Mouse (Mus musculus): ENCODE results near the gene Setmar. TPM values are rescaled to one million over a fixed set of nuclear protein-coding genes. Genes with fewer than 3 reads are reported as not detected.
"Not testable (repeated sequence)": the region's sequence is repeated elsewhere in the genome, so short reads cannot be mapped to it uniquely, and the experiment has no call there.

Setmar gene
- polyA plus RNA-seq (2015; fragmentation: Nextera tagmentation; extraction: Ambion mirVana), result 7.5 and 8.0 TPM in 2 replicates

- Histone ChIP-seq H3K9me3 (no peaks in the 10 kb centered on the region), H3K27me3 (no peaks in the 10 kb centered on the region), H3K4me3 (peak within 1 kb of the TSS; percentile 59), H3K4me2 (peak within 1 kb of the TSS; percentile 73), H3K4me1 (no peaks in the 10 kb centered on the region), H3K36me3 (no peaks in the 10 kb centered on the region), H3K27ac (peak within 1 kb of the TSS; percentile 91), H3K9ac (peak within 1 kb of the TSS; percentile 65)
- under 1% methylated on average over 24 of the region's 24 CpGs for WGBS
- peak; percentile 98 for ATAC-seq (ENCODE audit: borderline replicate concordance, extremely low read depth, low FRiP score, low TSS enrichment)
Observed at GRCm38 (mm10) chr6:108064918-108065526, at the start of gene Setmar. Gene Setmar (plus strand): TSS chr6:108065045.

- Histone ChIP-seq H3K27me3 (no peaks in the 10 kb centered on the region), H3K36me3 (no peaks in the 10 kb centered on the region), H3K4me3 (no peak overlapping the region), H3K9me3 (no peaks in the 10 kb centered on the region), H3K27ac (no peak overlapping the region), H3K9ac (no peak overlapping the region), H3K4me2 (no peak overlapping the region), H3K4me1 (0 out of 2 replicates have a peak, but pooled peaks cover 3% of the 10 kb centered on the region)
- 87% methylated on average over 5 of the region's 5 CpGs for whole genome bisulfite sequencing
- ATAC-seq (ENCODE audit: borderline replicate concordance, extremely low read depth, low FRiP score, low TSS enrichment), result no peak
Observed at GRCm38 (mm10) chr6:108021646-108022045, 43.2 kb upstream of the Setmar start.

GRCm38 (mm10) chr6:108055041-108055440 is 9.8 kb upstream of the Setmar start:
- H3K9ac ChIP-seq; H3K4me1 ChIP-seq; H3K27me3 ChIP-seq; H3K36me3 ChIP-seq; H3K4me2 ChIP-seq; H3K9me3 ChIP-seq; ATAC-seq (ENCODE audit: borderline replicate concordance, extremely low read depth, low FRiP score, low TSS enrichment); H3K4me3 ChIP-seq; H3K27ac ChIP-seq: not testable (repeated sequence)
- WGBS, result 0% methylated on average over 2 of the region's 2 CpGs

- 65% methylated on average over 3 of the region's 3 CpGs for WGBS
- no peaks in the 10 kb centered on the region for H3K4me1 ChIP-seq
- no peak overlapping the region for H3K4me3 ChIP-seq
- H3K27ac ChIP-seq, result no peak overlapping the region
- H3K27me3 ChIP-seq, result no peaks in the 10 kb centered on the region
- ATAC-seq (ENCODE audit: borderline replicate concordance, extremely low read depth, low FRiP score, low TSS enrichment), result no peak
- no peak overlapping the region for H3K4me2 ChIP-seq
- no peaks in the 10 kb centered on the region for H3K9me3 ChIP-seq
- H3K36me3 ChIP-seq, result no peaks in the 10 kb centered on the region
- no peak overlapping the region for H3K9ac ChIP-seq
Observed at GRCm38 (mm10) chr6:108055946-108056345, 8.9 kb upstream of the Setmar start.

GRCm38 (mm10) chr6:108057353-108057752 is 7.5 kb upstream of the Setmar start:
- Histone ChIP-seq H3K4me1 (no peaks in the 10 kb centered on the region), H3K9me3 (no peaks in the 10 kb centered on the region), H3K9ac (no peak overlapping the region), H3K4me3 (no peak overlapping the region), H3K27ac (no peak overlapping the region), H3K36me3 (no peaks in the 10 kb centered on the region), H3K27me3 (no peaks in the 10 kb centered on the region), H3K4me2 (no peak overlapping the region)
- 58% methylated on average over 4 of the region's 4 CpGs for WGBS
- no peak for ATAC-seq (ENCODE audit: borderline replicate concordance, extremely low read depth, low FRiP score, low TSS enrichment)

- Histone ChIP-seq H3K9me3 (no peaks in the 10 kb centered on the region), H3K36me3 (no peaks in the 10 kb centered on the region), H3K4me2 (no peak overlapping the region), H3K27ac (no peak overlapping the region), H3K9ac (no peak overlapping the region), H3K27me3 (no peaks in the 10 kb centered on the region), H3K4me3 (no peak overlapping the region), H3K4me1 (no peaks in the 10 kb centered on the region)
- ATAC-seq (ENCODE audit: borderline replicate concordance, extremely low read depth, low FRiP score, low TSS enrichment), result no peak
- 77% methylated on average over 5 of the region's 5 CpGs for WGBS
Observed at GRCm38 (mm10) chr6:108058066-108058465, 6.8 kb upstream of the Setmar start.

- WGBS, result 55% methylated on average over 3 of the region's 3 CpGs
- H3K4me2 ChIP-seq, result no peak overlapping the region
- no peaks in the 10 kb centered on the region for H3K36me3 ChIP-seq
- no peak for ATAC-seq (ENCODE audit: borderline replicate concordance, extremely low read depth, low FRiP score, low TSS enrichment)
- no peak overlapping the region for H3K27ac ChIP-seq
- no peaks in the 10 kb centered on the region for H3K9me3 ChIP-seq
- no peak overlapping the region for H3K4me3 ChIP-seq
- H3K9ac ChIP-seq, result no peak overlapping the region
- no peaks in the 10 kb centered on the region for H3K4me1 ChIP-seq
- no peaks in the 10 kb centered on the region for H3K27me3 ChIP-seq
Observed at GRCm38 (mm10) chr6:108061121-108061520, 3.7 kb upstream of the Setmar start.

- Histone ChIP-seq H3K4me3 (peak overlapping the region; percentile 59), H3K4me1 (no peaks in the 10 kb centered on the region), H3K36me3 (no peaks in the 10 kb centered on the region), H3K9ac (peak overlapping the region; percentile 35), H3K27ac (peak overlapping the region; percentile 91), H3K9me3 (no peaks in the 10 kb centered on the region), H3K27me3 (no peaks in the 10 kb centered on the region), H3K4me2 (peak overlapping the region; percentile 73)
- no peak; the same call in 1 of the 2 replicates for ATAC-seq (ENCODE audit: borderline replicate concordance, extremely low read depth, low FRiP score, low TSS enrichment)
- WGBS, result 4% methylated on average over 6 of the region's 6 CpGs
Observed at GRCm38 (mm10) chr6:108065583-108065982, 738 bp downstream of the Setmar start.

GRCm38 (mm10) chr6:108070947-108071346 is 6.1 kb downstream of the Setmar start:
- H3K36me3 ChIP-seq, result 0 out of 2 replicates have a peak, but pooled peaks cover 5% of the 10 kb centered on the region
- WGBS, result 93% methylated on average over 7 of the region's 7 CpGs
- H3K9ac ChIP-seq, result no peak overlapping the region
- no peak overlapping the region for H3K4me3 ChIP-seq
- no peak overlapping the region for H3K4me2 ChIP-seq
- H3K4me1 ChIP-seq, result no peaks in the 10 kb centered on the region
- H3K27ac ChIP-seq, result no peak overlapping the region
- no peaks in the 10 kb centered on the region for H3K27me3 ChIP-seq
- no peaks in the 10 kb centered on the region for H3K9me3 ChIP-seq
- ATAC-seq (ENCODE audit: borderline replicate concordance, extremely low read depth, low FRiP score, low TSS enrichment), result no peak

GRCm38 (mm10) chr6:108073071-108073470 is 8.2 kb downstream of the Setmar start:
- Histone ChIP-seq H3K4me2 (no peak overlapping the region), H3K9ac (no peak overlapping the region), H3K4me3 (no peak overlapping the region), H3K27ac (no peak overlapping the region), H3K4me1 (no peaks in the 10 kb centered on the region), H3K36me3 (peaks cover 11% of the 10 kb centered on the region; the same call in 1 of the 2 replicates), H3K9me3 (no peaks in the 10 kb centered on the region), H3K27me3 (no peaks in the 10 kb centered on the region)
- WGBS, result 71% methylated on average over 5 of the region's 5 CpGs
- no peak for ATAC-seq (ENCODE audit: borderline replicate concordance, extremely low read depth, low FRiP score, low TSS enrichment)

DNA sequence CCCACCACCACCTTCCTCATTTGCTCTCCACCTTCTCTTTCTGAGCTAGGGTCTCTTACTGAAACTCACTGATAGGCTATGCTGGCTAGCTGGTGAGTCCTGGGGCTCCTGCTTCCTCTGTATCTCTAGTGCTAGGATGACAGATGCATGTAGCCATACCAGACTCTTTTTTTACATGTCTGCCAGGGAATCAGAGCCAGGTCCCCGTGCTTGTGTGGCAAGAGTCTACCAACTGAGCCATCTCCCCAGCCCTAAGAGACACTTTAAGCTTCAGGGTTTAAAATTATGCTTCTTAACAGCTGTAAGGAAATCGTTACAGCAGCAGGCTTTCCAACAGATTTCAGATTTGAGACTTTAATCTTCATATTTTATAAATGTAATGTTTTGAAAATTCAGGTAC is 9.1 kb downstream of the Setmar start:
- no peak overlapping the region for H3K27ac ChIP-seq

DNA sequence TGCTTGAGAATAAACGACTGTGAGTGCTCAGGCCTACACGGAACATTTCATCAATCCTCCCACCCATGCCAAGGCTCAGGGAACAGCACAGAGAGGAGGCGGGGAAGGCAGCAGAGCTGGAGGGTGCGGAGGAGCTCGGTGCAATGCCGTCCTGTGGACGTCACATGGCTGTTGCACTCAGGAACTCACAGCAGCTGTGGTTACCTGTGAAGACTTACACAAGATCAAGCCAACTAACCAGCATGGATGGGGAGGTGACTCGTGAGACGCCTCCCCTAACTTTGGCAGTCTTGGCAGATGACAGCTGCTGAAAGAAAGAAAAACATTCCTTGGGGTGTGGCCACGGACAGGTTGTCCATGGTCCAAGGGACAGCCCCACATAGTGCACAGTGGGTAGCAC is 9.8 kb downstream of the Setmar start:
- 81% methylated on average over 10 of the region's 10 CpGs for WGBS
- no peak overlapping the region for H3K4me2 ChIP-seq
- H3K9me3 ChIP-seq, result no peaks in the 10 kb centered on the region
- H3K27ac ChIP-seq, result no peak overlapping the region
- no peak overlapping the region for H3K4me3 ChIP-seq
- H3K4me1 ChIP-seq, result no peaks in the 10 kb centered on the region
- no peak overlapping the region for H3K9ac ChIP-seq
- H3K27me3 ChIP-seq, result no peaks in the 10 kb centered on the region
- H3K36me3 ChIP-seq, result peaks cover 11% of the 10 kb centered on the region; the same call in 1 of the 2 replicates
- ATAC-seq (ENCODE audit: borderline replicate concordance, extremely low read depth, low FRiP score, low TSS enrichment), result no peak

More for the DNA sequence above, 9.1 kb downstream of the Setmar start:
- no peaks in the 10 kb centered on the region for H3K27me3 ChIP-seq
- WGBS, result 80% methylated on average over 2 of the region's 2 CpGs
- H3K4me1 ChIP-seq, result no peaks in the 10 kb centered on the region
- H3K9ac ChIP-seq, result no peak overlapping the region
- no peak overlapping the region for H3K4me3 ChIP-seq
- H3K36me3 ChIP-seq, result peaks cover 11% of the 10 kb centered on the region; the same call in 1 of the 2 replicates
- ATAC-seq (ENCODE audit: borderline replicate concordance, extremely low read depth, low FRiP score, low TSS enrichment), result no peak
- H3K4me2 ChIP-seq, result no peak overlapping the region
- H3K9me3 ChIP-seq, result no peaks in the 10 kb centered on the region
